Mouse (Mus musculus) midbrain, postnatal 0 days (tissue): ENCODE data around the gene Espn. TPM values are rescaled to one million over a fixed set of nuclear protein-coding genes. Genes with fewer than 3 reads are reported as not detected.

Experiments used
- ATAC-seq: fragments of 200-750 bp; cut with Nextera tagmentation; 2 replicates; pipeline ENCODE4 v1.8.0; 2017; ENCODE audit warnings: moderate number of reproducible peaks, mild to moderate bottlenecking, moderate TSS enrichment, moderate library complexity; ENCODE audit not compliant: low FRiP score
- DNase-seq: peaks from one replicate; pipeline ENCODE4 v3.0.0-alpha.2; 2015; ENCODE audit warnings: low spot score
- H3K27ac ChIP-seq: fragments of 300-500 bp; sonication (generic); 2 replicates; pipeline ENCODE4 v1.5.1; 2014; ENCODE audit warnings: low read depth, mild to moderate bottlenecking, low read length, mixed read lengths
- H3K27me3 ChIP-seq: fragments of 300-500 bp; sonication (generic); 2 replicates; pipeline ENCODE4 v1.6.1; 2014; ENCODE audit warnings: low read length, control low read depth, mixed read lengths; ENCODE audit not compliant: insufficient read depth
- H3K36me3 ChIP-seq: fragments of 300-500 bp; sonication (generic); 2 replicates; pipeline ENCODE4 v1.6.1; 2014; ENCODE audit warnings: low read length, control low read depth, mixed read lengths; ENCODE audit not compliant: insufficient read depth
- H3K4me1 ChIP-seq: fragments of 300-500 bp; sonication (generic); 2 replicates; pipeline ENCODE4 v1.6.1; 2014; ENCODE audit warnings: mild to moderate bottlenecking, control low read depth, antibody characterized with exemption, low read length, mixed read lengths; ENCODE audit not compliant: insufficient read depth
- H3K4me2 ChIP-seq: fragments of 300-500 bp; sonication (generic); 2 replicates; pipeline ENCODE4 v1.6.1; 2014; ENCODE audit warnings: low read depth, mild to moderate bottlenecking, low read length, mixed read lengths; ENCODE audit not compliant: poor library complexity, severe bottlenecking
- H3K4me3 ChIP-seq: fragments of 300-500 bp; sonication (generic); 2 replicates; pipeline ENCODE4 v1.5.1; 2014; ENCODE audit warnings: low read depth, mild to moderate bottlenecking, low read length, moderate library complexity
- H3K9ac ChIP-seq: fragments of 300-500 bp; sonication (generic); replicated peaks from 2 replicates; pipeline ENCODE4 v1.6.1; 2014; ENCODE audit warnings: mild to moderate bottlenecking, low read length, moderate library complexity, mixed read lengths; ENCODE audit not compliant: poor library complexity, severe bottlenecking
- H3K9me3 ChIP-seq: fragments of 300-500 bp; sonication (generic); 2 replicates; pipeline ENCODE4 v1.6.1; 2016; ENCODE audit warnings: low read length, control low read depth
- CTCF ChIP-seq: IDR thresholded peaks from 2 replicates; pipeline ENCODE4 v1.5.1; 2016; ENCODE audit warnings: antibody characterized with exemption, mild to moderate bottlenecking
- whole genome bisulfite sequencing: fragments of 180-500 bp; shearing (Covaris S2); extraction: QIAGEN DNeasy Blood & Tissue Kit; methylation state at CpG from one replicate; pipeline ENCODE4 v1.1.7; 2014; 5-methylcytosine and 5-hydroxymethylcytosine counted together
- polyA plus RNA-seq: library from polyadenylated mRNA; unstranded; fragments of >200 nt; fragmentation: Nextera tagmentation; extraction: Ambion mirVana; gene quantifications from 2 replicates; pipeline ENCODE4 v1.2.1, GENCODE M21; 2015
- total RNA-seq: library from RNA; depleted of rRNA; stranded (reverse); fragments of >200 nt; gene quantifications from 2 replicates; pipeline ENCODE4 v1.2.3, GENCODE M21; 2014

The Espn gene
- total and polyA plus RNA-seq, 2 experiments from 2014 or later, result 0.22 to 0.53 TPM

DNA sequence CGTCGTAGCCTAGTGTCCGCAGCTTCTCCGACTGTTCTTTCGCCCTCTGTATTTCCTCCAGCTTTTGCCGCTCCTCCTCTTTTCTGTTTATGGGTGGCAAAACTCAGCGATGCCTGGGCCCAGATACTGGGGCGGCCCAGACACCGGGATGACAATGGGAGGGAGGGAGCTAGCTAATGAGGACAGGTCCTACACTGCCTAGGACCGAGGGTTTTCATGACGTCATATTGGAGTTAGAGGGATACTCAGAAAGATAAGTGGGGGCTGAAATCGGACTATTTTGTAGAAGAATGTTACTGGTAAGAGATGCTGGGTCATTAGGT, 31.0 kb downstream of the Espn start:
- Histone ChIP-seq H3K9me3 (no peaks in the 10 kb centered on the region), H3K4me3 (no peak overlapping the region), H3K27ac (no peak overlapping the region), H3K9ac (no peak overlapping the region), H3K27me3 (peaks cover 89% of the 10 kb centered on the region), H3K36me3 (no peaks in the 10 kb centered on the region), H3K4me2 (peak overlapping the region; percentile 19; the same call in 1 of the 2 replicates), H3K4me1 (peaks cover 11% of the 10 kb centered on the region; the same call in 1 of the 2 replicates)
- WGBS, result 3% methylated on average over 12 of the region's 12 CpGs
- DNase-seq (no peak), ATAC-seq (no peak)
- TF ChIP-seq CTCF, result no peak

DNA sequence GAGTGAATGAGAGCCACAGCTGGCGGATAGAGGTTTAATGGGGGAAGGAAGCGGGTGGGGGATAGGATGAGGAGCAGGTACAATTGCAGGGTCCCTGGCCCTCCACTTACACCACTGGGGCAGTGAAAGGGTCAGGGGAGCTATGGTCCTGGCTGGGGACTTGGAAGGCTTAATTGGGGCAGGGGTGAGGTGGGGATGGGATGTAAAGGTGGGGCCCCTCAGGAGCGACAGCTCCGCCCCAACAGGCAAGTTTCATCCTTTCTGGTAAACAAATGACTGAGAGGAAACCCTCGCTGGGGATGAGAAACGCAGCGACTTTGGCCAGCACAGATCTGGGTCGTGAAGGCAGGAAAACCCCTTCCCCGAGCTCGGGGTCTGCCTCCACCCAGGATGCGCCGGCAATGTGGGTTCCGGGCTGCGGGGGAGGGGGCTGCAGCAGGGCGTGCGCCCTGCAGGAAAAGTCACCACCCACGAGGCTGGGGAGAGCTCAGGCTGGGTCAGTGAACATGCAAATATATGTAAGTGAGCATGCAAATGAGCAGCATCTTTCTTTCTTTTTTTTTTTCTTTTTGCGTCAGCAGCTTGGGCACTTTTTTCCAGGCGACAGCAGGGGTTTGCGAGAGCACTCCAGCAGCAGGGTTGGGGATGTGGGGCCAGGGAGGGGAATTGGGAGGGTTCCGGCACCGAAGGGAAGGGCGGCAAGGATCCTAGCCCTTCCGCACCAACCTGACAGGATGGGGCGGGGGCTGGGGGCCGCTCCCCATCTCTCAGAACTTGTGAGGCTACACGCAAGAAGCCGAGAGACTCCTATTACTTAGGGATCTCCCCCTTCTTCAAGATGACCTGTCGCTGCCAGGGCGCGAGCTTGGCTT, 31.6 kb downstream of the Espn start:
- ATAC-seq (no peak), DNase-seq (no peak)
- H3K4me1 ChIP-seq, result 0 out of 2 replicates have a peak, but pooled peaks cover 5% of the 10 kb centered on the region
- H3K4me3 ChIP-seq, result no peak overlapping the region
- H3K4me2 ChIP-seq, result peak overlapping the region; percentile 19; the same call in 1 of the 2 replicates
- no peak for TF ChIP-seq CTCF
- H3K9ac ChIP-seq, result no peak overlapping the region
- H3K27ac ChIP-seq, result no peak overlapping the region
- no peaks in the 10 kb centered on the region for H3K36me3 ChIP-seq
- peaks cover 89% of the 10 kb centered on the region for H3K27me3 ChIP-seq
- no peaks in the 10 kb centered on the region for H3K9me3 ChIP-seq
- WGBS, result 2% methylated on average over 31 of the region's 31 CpGs

DNA sequence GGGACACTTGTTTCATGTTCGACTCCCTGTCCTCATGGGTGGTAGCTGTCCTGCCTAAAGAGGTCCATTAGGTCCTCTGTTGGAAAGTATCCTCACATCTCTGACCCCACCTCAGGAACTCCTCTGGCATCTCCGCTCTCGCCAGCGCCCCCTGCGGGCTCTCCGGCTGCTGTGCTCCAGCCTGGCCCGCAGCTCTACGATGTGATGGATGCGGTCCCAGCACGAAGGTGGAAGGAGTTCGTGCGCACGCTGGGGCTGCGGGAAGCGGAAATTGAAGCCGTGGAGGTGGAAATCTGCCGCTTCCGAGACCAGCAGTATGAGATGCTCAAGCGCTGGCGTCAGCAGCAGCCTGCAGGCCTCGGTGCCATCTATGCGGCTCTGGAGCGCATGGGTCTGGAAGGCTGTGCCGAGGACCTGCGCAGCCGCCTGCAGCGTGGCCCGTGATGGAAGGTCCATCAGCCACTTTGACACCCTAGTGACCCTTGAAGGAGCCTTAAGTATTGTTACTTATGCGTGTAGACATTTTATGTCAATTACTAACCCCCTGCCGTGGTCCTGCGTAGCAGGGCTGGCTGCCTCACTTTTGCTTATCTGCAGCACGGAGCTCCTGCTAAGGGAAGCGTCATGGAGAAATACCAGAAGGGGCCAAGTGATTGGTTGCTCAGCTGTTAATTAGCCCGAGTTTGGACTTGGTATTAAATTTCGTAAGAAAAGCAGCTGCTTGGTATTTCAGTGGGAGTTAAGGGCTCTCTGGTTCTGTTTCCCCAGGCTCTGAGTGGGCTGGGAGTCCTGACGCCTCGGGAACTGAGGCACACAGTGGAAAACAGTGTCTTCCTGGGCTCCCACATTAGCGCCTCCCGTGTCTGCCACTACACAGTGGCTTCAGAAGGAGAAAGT, 32.5 kb downstream of the Espn start:
- no peak overlapping the region for H3K4me3 ChIP-seq
- peak; percentile 67 for TF ChIP-seq CTCF
- peak; percentile 52 for DNase-seq
- 0 out of 2 replicates have a peak, but pooled peaks cover 3% of the 10 kb centered on the region for H3K4me1 ChIP-seq
- peak overlapping the region; percentile 30 for H3K4me2 ChIP-seq
- 0 out of 2 replicates have a peak, but pooled peaks cover 6% of the 10 kb centered on the region for H3K36me3 ChIP-seq
- no peak overlapping the region for H3K27ac ChIP-seq
- H3K9me3 ChIP-seq, result no peaks in the 10 kb centered on the region
- WGBS, result 9% methylated on average over 39 of the region's 39 CpGs
- peaks cover 89% of the 10 kb centered on the region for H3K27me3 ChIP-seq
- H3K9ac ChIP-seq, result no peak overlapping the region
- ATAC-seq, result no peak

DNA sequence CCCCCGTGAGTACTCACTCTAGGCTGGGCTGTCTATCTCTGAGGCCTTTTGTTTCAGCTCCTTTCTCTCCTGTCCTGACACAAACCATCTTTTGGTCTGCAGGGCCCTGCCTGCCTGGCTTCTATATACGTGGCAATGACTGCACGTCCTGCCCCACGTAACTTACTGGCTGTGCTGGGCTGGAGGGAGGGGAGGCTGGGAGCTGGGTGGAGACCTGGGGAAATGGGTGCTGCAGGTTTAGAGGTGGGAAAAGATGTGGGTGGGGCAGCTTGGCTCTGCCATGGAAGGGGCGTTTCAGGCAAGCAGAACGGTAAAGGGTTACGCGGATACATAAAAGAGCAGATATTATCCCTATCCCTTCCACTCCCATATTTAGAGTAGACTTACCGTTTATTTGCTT, 34.6 kb downstream of the Espn start:
- peaks cover 80% of the 10 kb centered on the region for H3K27me3 ChIP-seq
- H3K36me3 ChIP-seq, result peaks cover 15% of the 10 kb centered on the region
- 78% methylated on average over 9 of the region's 9 CpGs for WGBS
- H3K9me3 ChIP-seq, result no peaks in the 10 kb centered on the region
- no peak for ATAC-seq
- no peak overlapping the region for H3K9ac ChIP-seq
- no peak for DNase-seq
- H3K4me1 ChIP-seq, result 0 out of 2 replicates have a peak, but pooled peaks cover 3% of the 10 kb centered on the region
- no peak overlapping the region for H3K4me3 ChIP-seq
- no peak overlapping the region for H3K4me2 ChIP-seq
- no peak for TF ChIP-seq CTCF
- no peak overlapping the region for H3K27ac ChIP-seq

DNA sequence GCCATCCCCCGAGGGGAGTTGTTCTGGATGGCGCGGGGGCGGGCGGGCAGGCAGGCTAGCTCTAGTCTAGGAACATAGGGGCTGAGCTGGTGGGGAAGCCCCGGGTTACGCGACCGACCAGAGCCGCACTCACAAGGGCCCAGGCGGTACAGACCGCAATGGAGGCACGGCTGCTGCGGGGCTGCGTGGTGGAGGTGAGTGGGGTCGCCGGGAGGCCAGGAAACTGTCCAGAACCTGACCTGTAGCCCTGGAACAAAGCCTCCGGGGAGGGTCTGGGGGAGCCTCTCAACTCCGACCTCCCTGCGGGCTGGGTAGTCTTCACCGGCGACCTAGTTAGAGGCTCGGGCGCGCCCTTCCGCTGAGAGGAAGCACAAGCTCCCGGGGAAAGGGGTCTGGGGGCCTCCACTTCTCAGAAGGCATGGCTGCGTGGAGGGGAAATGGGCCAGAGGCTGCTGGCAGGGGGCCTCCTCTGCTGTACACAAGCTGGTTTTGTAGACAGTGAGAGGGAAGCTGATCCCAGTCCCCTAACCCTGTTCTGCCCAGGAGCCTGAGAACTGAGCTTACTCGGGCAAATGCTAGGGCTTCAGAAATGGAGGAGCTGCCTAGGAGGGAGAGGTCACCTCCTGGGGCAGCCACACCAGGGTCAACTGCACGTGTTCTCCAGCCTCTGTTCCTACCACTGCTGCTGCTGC, 36.1 kb downstream of the Espn start, which contains the start of gene Tnfrsf25:
TSS of gene Tnfrsf25 (plus strand) at position 14 of the 692 bp plus-strand sequence.
- no peak within 1 kb of the TSS for H3K9ac ChIP-seq
- no peak for DNase-seq

More for the DNA sequence above, 36.1 kb downstream of the Espn start, which contains the start of gene Tnfrsf25:
- 0 out of 2 replicates have a peak, but pooled peaks cover 3% of the 10 kb centered on the region for H3K4me1 ChIP-seq
- no peaks in the 10 kb centered on the region for H3K9me3 ChIP-seq
- 0 out of 2 replicates have a peak within 1 kb of the TSS, but pooled peaks have one; percentile 3 for H3K27ac ChIP-seq
- no peak for TF ChIP-seq CTCF
- 5% methylated on average over 29 of the region's 30 CpGs for WGBS
- no peak within 1 kb of the TSS for H3K4me3 ChIP-seq
- 0 out of 2 replicates have a peak within 1 kb of the TSS, but pooled peaks have one; percentile 6 for H3K4me2 ChIP-seq
- ATAC-seq, result no peak
- H3K27me3 ChIP-seq, result peaks cover 65% of the 10 kb centered on the region
- peaks cover 15% of the 10 kb centered on the region for H3K36me3 ChIP-seq
